Mouse (Mus musculus) embryonic facial prominence, embryonic 13.5 days (tissue): Measurements from ENCODE around the gene Fmod. TPM values are rescaled to one million over a fixed set of nuclear protein-coding genes. Genes with fewer than 3 reads are reported as not detected.

Experiments
- ATAC-seq: fragments of 200-750 bp; cut with Nextera tagmentation; 2 replicates; pipeline ENCODE4 v1.8.0; 2017; ENCODE audit warnings: low read depth; ENCODE audit not compliant: insufficient number of reproducible peaks, insufficient read depth, low FRiP score, low TSS enrichment
- H3K27ac ChIP-seq: fragments of 300-500 bp; sonication (generic); 2 replicates; pipeline ENCODE4 v1.5.1; 2015; ENCODE audit warnings: moderate library complexity, mild to moderate bottlenecking, inconsistent platforms
- H3K27me3 ChIP-seq: fragments of 300-500 bp; sonication (generic); 2 replicates; pipeline ENCODE4 v1.6.1; 2015; ENCODE audit warnings: mild to moderate bottlenecking, inconsistent platforms
- H3K36me3 ChIP-seq: fragments of 300-500 bp; sonication (generic); 2 replicates; pipeline ENCODE4 v1.6.1; 2015; ENCODE audit warnings: mild to moderate bottlenecking, inconsistent platforms
- H3K4me1 ChIP-seq: fragments of 300-500 bp; sonication (generic); 2 replicates; pipeline ENCODE4 v1.6.1; 2015; ENCODE audit warnings: inconsistent platforms
- H3K4me2 ChIP-seq: fragments of 300-500 bp; sonication (generic); 2 replicates; pipeline ENCODE4 v1.6.1; 2015; ENCODE audit warnings: moderate library complexity, mild to moderate bottlenecking, inconsistent platforms
- H3K4me3 ChIP-seq: fragments of 300-500 bp; sonication (generic); 2 replicates; pipeline ENCODE4 v1.5.1; 2015; ENCODE audit warnings: mild to moderate bottlenecking, inconsistent platforms
- H3K9ac ChIP-seq: fragments of 300-500 bp; sonication (generic); 2 replicates; pipeline ENCODE4 v1.6.1; 2015; ENCODE audit warnings: mild to moderate bottlenecking, inconsistent platforms
- H3K9me3 ChIP-seq: fragments of 300-500 bp; sonication (generic); 2 replicates; pipeline ENCODE4 v1.6.1; 2016; ENCODE audit warnings: inconsistent platforms
- WGBS: fragments of 180-500 bp; shearing (Covaris S2); methylation state at CpG from one replicate; pipeline ENCODE4 v1.1.7; 2015; ENCODE audit warnings: mixed read lengths; 5-methylcytosine and 5-hydroxymethylcytosine counted together
- polyA plus RNA-seq: library from polyadenylated mRNA; unstranded; fragments of >200 nt; fragmentation: Nextera tagmentation; extraction: Ambion mirVana; gene quantifications from 2 replicates; pipeline ENCODE4 v1.2.1, GENCODE M21; 2015

Fmod gene
- polyA plus RNA-seq, 1 experiment from 2014 or later = 9.6 TPM

GRCm38 (mm10) chr1:134039361-134039760 is 2.3 kb downstream of the Fmod start:
- Histone ChIP-seq H3K27ac (no peak overlapping the region), H3K4me3 (no peak overlapping the region), H3K4me2 (no peak overlapping the region), H3K4me1 (peaks cover 31% of the 10 kb centered on the region), H3K9me3 (no peaks in the 10 kb centered on the region), H3K27me3 (no peaks in the 10 kb centered on the region), H3K36me3 (no peaks in the 10 kb centered on the region), H3K9ac (no peak overlapping the region)
- 78% methylated on average over 2 of the region's 2 CpGs for WGBS
- ATAC-seq = no peak

- no peaks in the 10 kb centered on the region for H3K27me3 ChIP-seq
- no peak overlapping the region for H3K9ac ChIP-seq
- 54% methylated on average over 2 of the region's 2 CpGs for WGBS
- H3K4me2 ChIP-seq = no peak overlapping the region
- ATAC-seq = no peak
- no peaks in the 10 kb centered on the region for H3K9me3 ChIP-seq
- H3K27ac ChIP-seq = no peak overlapping the region
- H3K4me3 ChIP-seq = no peak overlapping the region
- H3K36me3 ChIP-seq = no peaks in the 10 kb centered on the region
- H3K4me1 ChIP-seq = peaks cover 34% of the 10 kb centered on the region
Observed at GRCm38 (mm10) chr1:134041900-134042299, 4.8 kb downstream of the Fmod start.

- Histone ChIP-seq H3K4me3 (no peak overlapping the region), H3K9me3 (no peaks in the 10 kb centered on the region), H3K4me2 (no peak overlapping the region), H3K9ac (no peak overlapping the region), H3K27ac (no peak overlapping the region), H3K36me3 (no peaks in the 10 kb centered on the region), H3K27me3 (no peaks in the 10 kb centered on the region), H3K4me1 (peaks cover 30% of the 10 kb centered on the region)
- 23% methylated on average over 1 of the region's 1 CpGs for WGBS
- ATAC-seq = no peak
Observed at GRCm38 (mm10) chr1:134042341-134042740, 5.3 kb downstream of the Fmod start.

- Histone ChIP-seq H3K4me3 (no peak overlapping the region), H3K9me3 (no peaks in the 10 kb centered on the region), H3K36me3 (no peaks in the 10 kb centered on the region), H3K27ac (no peak overlapping the region), H3K4me2 (no peak overlapping the region), H3K9ac (no peak overlapping the region), H3K4me1 (peaks cover 28% of the 10 kb centered on the region), H3K27me3 (no peaks in the 10 kb centered on the region)
- WGBS = 94% methylated on average over 6 of the region's 6 CpGs
- no peak for ATAC-seq
Observed at GRCm38 (mm10) chr1:134044805-134045204, 7.8 kb downstream of the Fmod start.

GRCm38 (mm10) chr1:134045971-134046370 is 8.9 kb downstream of the Fmod start:
- H3K4me3 ChIP-seq = peak overlapping the region; percentile 18; the same call in 1 of the 2 replicates
- ATAC-seq = peak; percentile 50; the same call in 1 of the 2 replicates
- H3K36me3 ChIP-seq = no peaks in the 10 kb centered on the region
- H3K4me1 ChIP-seq = peaks cover 28% of the 10 kb centered on the region
- no peaks in the 10 kb centered on the region; the same call in 1 of the 2 replicates for H3K27me3 ChIP-seq
- peak overlapping the region; percentile 57 for H3K4me2 ChIP-seq
- no peak overlapping the region for H3K27ac ChIP-seq
- H3K9me3 ChIP-seq = no peaks in the 10 kb centered on the region
- WGBS = 6% methylated on average over 9 of the region's 9 CpGs
- H3K9ac ChIP-seq = no peak overlapping the region

- H3K9me3 ChIP-seq = no peaks in the 10 kb centered on the region
- peaks cover 28% of the 10 kb centered on the region for H3K4me1 ChIP-seq
- peak overlapping the region; percentile 57 for H3K4me2 ChIP-seq
- 0 out of 2 replicates have a peak, but pooled peaks have one; percentile 27 for ATAC-seq
- 26% methylated on average over 23 of the region's 23 CpGs for WGBS
- no peaks in the 10 kb centered on the region for H3K36me3 ChIP-seq
- H3K9ac ChIP-seq = peak overlapping the region; percentile 51; the same call in 1 of the 2 replicates
- no peaks in the 10 kb centered on the region; the same call in 1 of the 2 replicates for H3K27me3 ChIP-seq
- no peak overlapping the region for H3K27ac ChIP-seq
- H3K4me3 ChIP-seq = peak overlapping the region; percentile 16; the same call in 1 of the 2 replicates
Observed at GRCm38 (mm10) chr1:134046387-134046786, 9.3 kb downstream of the Fmod start.

GRCm38 (mm10) chr1:134047431-134047830 is 10.4 kb downstream of the Fmod start:
- Histone ChIP-seq H3K36me3 (no peaks in the 10 kb centered on the region), H3K4me3 (no peak overlapping the region), H3K9ac (no peak overlapping the region), H3K4me2 (no peak overlapping the region), H3K9me3 (no peaks in the 10 kb centered on the region), H3K27me3 (no peaks in the 10 kb centered on the region; the same call in 1 of the 2 replicates), H3K27ac (no peak overlapping the region), H3K4me1 (peaks cover 22% of the 10 kb centered on the region)
- WGBS = 75% methylated on average over 6 of the region's 6 CpGs
- no peak for ATAC-seq

- H3K27me3 ChIP-seq = no peaks in the 10 kb centered on the region; the same call in 1 of the 2 replicates
Observed at GRCm38 (mm10) chr1:134048759-134049158, 11.7 kb downstream of the Fmod start.

GRCm38 (mm10) chr1:134049542-134049941 is 12.5 kb downstream of the Fmod start:
- WGBS = 74% methylated on average over 6 of the region's 6 CpGs
- ATAC-seq = no peak
- no peaks in the 10 kb centered on the region for H3K36me3 ChIP-seq
- H3K9ac ChIP-seq = no peak overlapping the region
- H3K4me1 ChIP-seq = peaks cover 12% of the 10 kb centered on the region
- H3K9me3 ChIP-seq = no peaks in the 10 kb centered on the region
- no peak overlapping the region for H3K27ac ChIP-seq
- H3K27me3 ChIP-seq = no peaks in the 10 kb centered on the region; the same call in 1 of the 2 replicates
- H3K4me3 ChIP-seq = no peak overlapping the region
- H3K4me2 ChIP-seq = no peak overlapping the region

More at GRCm38 (mm10) chr1:134048759-134049158, 11.7 kb downstream of the Fmod start:
- H3K27ac ChIP-seq = no peak overlapping the region
- peaks cover 12% of the 10 kb centered on the region for H3K4me1 ChIP-seq
- H3K4me2 ChIP-seq = no peak overlapping the region
- no peak for ATAC-seq
- H3K4me3 ChIP-seq = no peak overlapping the region
- H3K9me3 ChIP-seq = no peaks in the 10 kb centered on the region
- no peak overlapping the region for H3K9ac ChIP-seq
- H3K36me3 ChIP-seq = no peaks in the 10 kb centered on the region
- whole genome bisulfite sequencing = 2% methylated on average over 5 of the region's 5 CpGs

GRCm38 (mm10) chr1:134053207-134053606 is 16.2 kb downstream of the Fmod start:
- 6% methylated on average over 6 of the region's 6 CpGs for WGBS
- Histone ChIP-seq H3K4me1 (0 out of 2 replicates have a peak, but pooled peaks cover 3% of the 10 kb centered on the region), H3K4me3 (no peak overlapping the region), H3K9ac (no peak overlapping the region), H3K9me3 (no peaks in the 10 kb centered on the region), H3K27ac (no peak overlapping the region), H3K4me2 (no peak overlapping the region), H3K27me3 (no peaks in the 10 kb centered on the region; the same call in 1 of the 2 replicates), H3K36me3 (no peaks in the 10 kb centered on the region)
- 0 out of 2 replicates have a peak, but pooled peaks have one; percentile 35 for ATAC-seq

GRCm38 (mm10) chr1:134055058-134055457 is 18.0 kb downstream of the Fmod start:
- ATAC-seq = no peak

GRCm38 (mm10) chr1:134055666-134056245 is 18.7 kb downstream of the Fmod start:
- WGBS = 88% methylated on average over 9 of the region's 9 CpGs
- H3K27ac ChIP-seq = no peak overlapping the region
- peaks cover 10% of the 10 kb centered on the region for H3K4me1 ChIP-seq

More at GRCm38 (mm10) chr1:134055058-134055457, 18.0 kb downstream of the Fmod start:
- H3K36me3 ChIP-seq = no peaks in the 10 kb centered on the region
- no peaks in the 10 kb centered on the region; the same call in 1 of the 2 replicates for H3K27me3 ChIP-seq
- H3K9me3 ChIP-seq = no peaks in the 10 kb centered on the region
- H3K4me1 ChIP-seq = peaks cover 4% of the 10 kb centered on the region
- H3K4me3 ChIP-seq = no peak overlapping the region
- no peak overlapping the region for H3K9ac ChIP-seq
- H3K27ac ChIP-seq = no peak overlapping the region
- 70% methylated on average over 9 of the region's 9 CpGs for WGBS
- H3K4me2 ChIP-seq = no peak overlapping the region

More at GRCm38 (mm10) chr1:134055666-134056245, 18.7 kb downstream of the Fmod start:
- ATAC-seq = no peak
- Histone ChIP-seq H3K36me3 (no peaks in the 10 kb centered on the region), H3K4me2 (no peak overlapping the region), H3K4me3 (no peak overlapping the region), H3K9ac (no peak overlapping the region), H3K27me3 (no peaks in the 10 kb centered on the region), H3K9me3 (no peaks in the 10 kb centered on the region)
